Mouse (Mus musculus): ENCODE measurements around the gene Vinac1.

DNA sequence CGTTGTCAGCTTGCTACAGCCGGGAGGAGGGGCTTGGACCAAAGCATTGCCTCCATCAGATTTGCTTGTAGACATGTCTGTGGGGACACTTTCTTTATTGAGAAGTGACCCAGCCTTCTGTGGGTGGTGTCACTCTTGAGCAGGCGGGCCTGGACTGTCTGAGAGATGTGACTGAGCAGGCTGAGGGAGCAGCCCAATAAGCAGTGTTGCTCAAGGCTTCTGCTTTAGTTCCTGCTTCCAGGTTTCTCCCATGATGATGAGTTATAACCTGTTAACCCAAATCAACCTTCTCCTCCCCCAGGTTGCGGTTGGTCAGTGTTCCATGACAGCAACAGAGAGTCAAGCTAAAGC is 1.2 kb downstream of the Vinac1 start:
- TF ChIP-seq CTCF (IDR thresholded peaks at IDR 0.05) (no peak), EP300 (IDR thresholded peaks at IDR 0.05) (no peak)
